Mouse (Mus musculus) urinary bladder, adult 18-20 months (tissue): ENCODE results near the gene Fsd1l.
A peak's percentile ranks its signal among the peaks of the same experiment; 100 is the strongest.

ENCODE experiments used
- DNase-seq, 2 experiments: peaks; one replicate each; pipeline ENCODE4 v3.0.0; 2022; ENCODE audit warnings: low spot score in 2 of 2, mixed read lengths in 2 of 2

Gene Fsd1l

GRCm38 (mm10) chr4:53631316-53632010 is at the start of gene Fsd1l:
Gene Fsd1l, plus strand, starts transcription at chr4:53631471.
- peak; percentile 56 to 63 for DNase-seq

GRCm38 (mm10) chr4:53587676-53588075 is 43.6 kb upstream of the Fsd1l start:
- no peak for DNase-seq

- DNase-seq, result no peak
These were observed 42.3 kb upstream of the Fsd1l start for GRCm38 (mm10) chr4:53588936-53589335.

- DNase-seq, result no peak
These were observed 41.8 kb upstream of the Fsd1l start for GRCm38 (mm10) chr4:53589466-53589865.

GRCm38 (mm10) chr4:53590163-53590562 is 41.1 kb upstream of the Fsd1l start:
- DNase-seq, result no peak

GRCm38 (mm10) chr4:53590691-53591447 is 40.4 kb upstream of the Fsd1l start:
- DNase-seq, result no peak

- DNase-seq, result no peak
These were observed 39.7 kb upstream of the Fsd1l start for GRCm38 (mm10) chr4:53591536-53591935.

- no peak for DNase-seq
These were observed 39.3 kb upstream of the Fsd1l start for GRCm38 (mm10) chr4:53591941-53592340.

GRCm38 (mm10) chr4:53592386-53592785 is 38.9 kb upstream of the Fsd1l start:
- DNase-seq, result no peak

- DNase-seq, result peak; percentile 7 to 11
These were observed 37.1 kb upstream of the Fsd1l start for GRCm38 (mm10) chr4:53594204-53594603.

GRCm38 (mm10) chr4:53595246-53596062 is 35.8 kb upstream of the Fsd1l start:
- no peak for DNase-seq

- DNase-seq, result no peak
These were observed 35.0 kb upstream of the Fsd1l start for GRCm38 (mm10) chr4:53596063-53596895.

- DNase-seq, result no peak
These were observed 30.8 kb upstream of the Fsd1l start for GRCm38 (mm10) chr4:53600462-53600861.

- DNase-seq, result no peak
These were observed 16.6 kb upstream of the Fsd1l start for GRCm38 (mm10) chr4:53614576-53615225.

- no peak for DNase-seq
These were observed 13.3 kb upstream of the Fsd1l start for GRCm38 (mm10) chr4:53617968-53618367.

GRCm38 (mm10) chr4:53620104-53620503 is 11.2 kb upstream of the Fsd1l start:
- no peak for DNase-seq

GRCm38 (mm10) chr4:53621084-53621483 is 10.2 kb upstream of the Fsd1l start:
- DNase-seq, result no peak

- no peak for DNase-seq
These were observed 9.8 kb upstream of the Fsd1l start for GRCm38 (mm10) chr4:53621490-53621889.

- DNase-seq, result no peak
These were observed 7.6 kb upstream of the Fsd1l start for GRCm38 (mm10) chr4:53623711-53624110.

- DNase-seq, result no peak
These were observed 6.5 kb upstream of the Fsd1l start for GRCm38 (mm10) chr4:53624816-53625215.

GRCm38 (mm10) chr4:53625263-53625662 is 6.0 kb upstream of the Fsd1l start:
- no peak for DNase-seq
